Mouse (Mus musculus) embryonic facial prominence, embryonic 11.5 days (tissue): ENCODE data around the gene Poc1b. TPM values are rescaled to one million over a fixed set of nuclear protein-coding genes. Genes with fewer than 3 reads are reported as not detected.

Experiments
- ATAC-seq: fragments of 200-750 bp; cut with Nextera tagmentation; replicated peaks from 2 replicates; pipeline ENCODE4 v1.8.0; 2017; ENCODE audit warnings: low read depth; ENCODE audit not compliant: insufficient number of reproducible peaks, low FRiP score, low TSS enrichment
- DNase-seq: peaks from one replicate; pipeline ENCODE4 v3.0.0-alpha.2; 2015; ENCODE audit warnings: low spot score
- H3K27ac ChIP-seq: fragments of 300-500 bp; sonication (generic); replicated peaks from 2 replicates; pipeline ENCODE4 v1.5.1; 2014; ENCODE audit warnings: mild to moderate bottlenecking, low read depth, low read length, control low read depth
- H3K27me3 ChIP-seq: fragments of 300-500 bp; sonication (generic); 2 replicates; pipeline ENCODE4 v1.6.1; 2014; ENCODE audit warnings: mild to moderate bottlenecking, low read length, moderate library complexity, mixed read lengths; ENCODE audit not compliant: control insufficient read depth, insufficient read depth
- H3K36me3 ChIP-seq: fragments of 300-500 bp; sonication (generic); replicated peaks from 2 replicates; pipeline ENCODE4 v1.6.1; 2014; ENCODE audit warnings: low read depth, mild to moderate bottlenecking, low read length, moderate library complexity, mixed read lengths; ENCODE audit not compliant: control insufficient read depth, insufficient read depth
- H3K4me1 ChIP-seq: fragments of 300-500 bp; sonication (generic); 2 replicates; pipeline ENCODE4 v1.6.1; 2014; ENCODE audit warnings: low read length, mixed read lengths; ENCODE audit not compliant: control insufficient read depth, insufficient read depth
- H3K4me2 ChIP-seq: fragments of 300-500 bp; sonication (generic); 2 replicates; pipeline ENCODE4 v1.6.1; 2014; ENCODE audit warnings: low read depth, mild to moderate bottlenecking, control low read depth, low read length, moderate library complexity
- H3K4me3 ChIP-seq: fragments of 300-500 bp; sonication (generic); 2 replicates; pipeline ENCODE4 v1.5.1; 2014; ENCODE audit warnings: low read depth, low read length, control low read depth
- H3K9ac ChIP-seq: fragments of 300-500 bp; sonication (generic); replicated peaks from 2 replicates; pipeline ENCODE4 v1.6.1; 2014; ENCODE audit warnings: mild to moderate bottlenecking, control low read depth, low read length
- H3K9me3 ChIP-seq: fragments of 300-500 bp; sonication (generic); replicated peaks from 2 replicates; pipeline ENCODE4 v1.6.1; 2016; ENCODE audit warnings: mild to moderate bottlenecking, low read length, inconsistent platforms, mixed read lengths; ENCODE audit not compliant: control insufficient read depth
- WGBS: fragments of 180-500 bp; shearing (Covaris S2); extraction: QIAGEN DNeasy Blood & Tissue Kit; methylation state at CpG from one replicate; pipeline ENCODE4 v1.1.7; 2014; 5-methylcytosine and 5-hydroxymethylcytosine counted together
- polyA plus RNA-seq: library from polyadenylated mRNA; unstranded; fragments of >200 nt; fragmentation: Nextera tagmentation; extraction: Ambion mirVana; gene quantifications from 2 replicates; pipeline ENCODE4 v1.2.1, GENCODE M21; 2014

Poc1b gene
- polyA plus RNA-seq, 1 experiment from 2014 or later, result 42.0 TPM

- Histone ChIP-seq H3K27me3 (no peaks in the 10 kb centered on the region), H3K4me3 (no peak overlapping the region), H3K27ac (no peak overlapping the region), H3K4me1 (no peaks in the 10 kb centered on the region), H3K9ac (no peak overlapping the region), H3K4me2 (no peak overlapping the region), H3K36me3 (no peaks in the 10 kb centered on the region; the same call in none of the 2 replicates), H3K9me3 (no peaks in the 10 kb centered on the region)
- 59% methylated on average over 5 of the region's 5 CpGs for WGBS
- DNase-seq, result no peak
- ATAC-seq, result no peak
Measured at GRCm38 (mm10) chr10:99131298-99131697, 24.5 kb downstream of the Poc1b start.

- Histone ChIP-seq H3K27ac (no peak overlapping the region), H3K4me1 (no peaks in the 10 kb centered on the region), H3K9me3 (no peaks in the 10 kb centered on the region), H3K4me2 (no peak overlapping the region), H3K36me3 (no peaks in the 10 kb centered on the region; the same call in 1 of the 2 replicates), H3K9ac (no peak overlapping the region), H3K4me3 (no peak overlapping the region), H3K27me3 (no peaks in the 10 kb centered on the region)
- DNase-seq (no peak), ATAC-seq (no peak)
- 79% methylated on average over 6 of the region's 6 CpGs for WGBS
Measured at GRCm38 (mm10) chr10:99132189-99132588, 25.4 kb downstream of the Poc1b start.

GRCm38 (mm10) chr10:99132595-99133272 is 25.9 kb downstream of the Poc1b start:
- Histone ChIP-seq H3K9me3 (no peaks in the 10 kb centered on the region), H3K4me2 (no peak overlapping the region), H3K4me3 (no peak overlapping the region), H3K9ac (no peak overlapping the region), H3K4me1 (no peaks in the 10 kb centered on the region), H3K27me3 (no peaks in the 10 kb centered on the region), H3K27ac (no peak overlapping the region), H3K36me3 (no peaks in the 10 kb centered on the region; the same call in 1 of the 2 replicates)
- DNase-seq (no peak), ATAC-seq (no peak)
- 90% methylated on average over 11 of the region's 11 CpGs for WGBS

- H3K27me3 ChIP-seq, result no peaks in the 10 kb centered on the region
- 95% methylated on average over 16 of the region's 16 CpGs for WGBS
- H3K4me3 ChIP-seq, result no peak overlapping the region
- H3K4me1 ChIP-seq, result no peaks in the 10 kb centered on the region
- DNase-seq (no peak), ATAC-seq (no peak)
- no peak overlapping the region for H3K27ac ChIP-seq
- H3K4me2 ChIP-seq, result no peak overlapping the region
- H3K36me3 ChIP-seq, result no peaks in the 10 kb centered on the region; the same call in 1 of the 2 replicates
- no peaks in the 10 kb centered on the region for H3K9me3 ChIP-seq
- no peak overlapping the region for H3K9ac ChIP-seq
Measured at GRCm38 (mm10) chr10:99133321-99133875, 26.6 kb downstream of the Poc1b start.

DNA sequence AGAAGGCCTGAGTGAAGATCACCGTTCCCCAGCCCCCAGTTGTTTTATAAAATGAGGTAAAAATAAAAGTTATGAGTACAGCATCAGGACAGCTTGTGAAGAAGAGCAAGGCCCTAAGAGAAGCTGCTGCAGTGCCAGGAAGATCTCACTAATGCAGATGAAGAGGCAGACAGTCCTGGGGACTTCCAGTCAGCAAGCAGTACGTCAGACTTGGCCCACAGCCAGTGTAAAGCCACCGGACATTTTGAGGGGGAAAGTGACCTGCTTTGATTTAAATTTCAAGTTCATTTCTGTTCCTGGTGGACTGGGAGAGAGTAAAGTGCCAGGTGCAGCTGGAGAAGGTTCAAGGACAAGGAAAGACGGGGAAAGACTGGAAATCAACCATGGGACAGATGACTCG is 29.5 kb downstream of the Poc1b start:
- H3K9ac ChIP-seq, result no peak overlapping the region
- H3K27me3 ChIP-seq, result no peaks in the 10 kb centered on the region
- no peak overlapping the region for H3K4me3 ChIP-seq
- WGBS, result 89% methylated on average over 5 of the region's 5 CpGs
- no peak for DNase-seq
- no peak overlapping the region for H3K4me2 ChIP-seq
- ATAC-seq, result no peak
- H3K36me3 ChIP-seq, result no peaks in the 10 kb centered on the region
- H3K4me1 ChIP-seq, result no peaks in the 10 kb centered on the region
- no peaks in the 10 kb centered on the region for H3K9me3 ChIP-seq
- H3K27ac ChIP-seq, result no peak overlapping the region

DNA sequence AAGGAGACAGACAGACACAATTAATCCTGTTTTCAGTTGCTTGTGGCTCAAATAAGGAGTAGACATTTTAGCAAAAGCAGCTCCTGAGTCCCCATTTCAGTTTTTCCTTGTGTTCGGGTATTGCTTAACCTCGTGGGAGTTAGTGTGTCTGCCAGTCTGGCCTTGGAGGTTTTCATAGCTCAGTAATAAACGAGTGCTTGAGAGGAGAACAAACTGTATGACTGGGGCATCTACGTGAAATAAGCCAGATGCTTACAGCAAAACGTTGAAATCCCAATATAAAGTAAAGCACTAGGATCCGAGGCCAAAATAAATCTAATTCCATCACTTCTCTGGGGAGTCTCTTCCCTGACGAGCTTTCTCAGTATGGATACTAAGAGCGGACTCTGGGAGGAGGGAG is 38.8 kb downstream of the Poc1b start:
- Histone ChIP-seq H3K27ac (no peak overlapping the region), H3K4me2 (no peak overlapping the region), H3K9me3 (no peaks in the 10 kb centered on the region), H3K27me3 (no peaks in the 10 kb centered on the region), H3K4me3 (no peak overlapping the region), H3K4me1 (no peaks in the 10 kb centered on the region), H3K36me3 (no peaks in the 10 kb centered on the region), H3K9ac (no peak overlapping the region)
- no peak for ATAC-seq
- 80% methylated on average over 8 of the region's 8 CpGs for WGBS
- no peak for DNase-seq

DNA sequence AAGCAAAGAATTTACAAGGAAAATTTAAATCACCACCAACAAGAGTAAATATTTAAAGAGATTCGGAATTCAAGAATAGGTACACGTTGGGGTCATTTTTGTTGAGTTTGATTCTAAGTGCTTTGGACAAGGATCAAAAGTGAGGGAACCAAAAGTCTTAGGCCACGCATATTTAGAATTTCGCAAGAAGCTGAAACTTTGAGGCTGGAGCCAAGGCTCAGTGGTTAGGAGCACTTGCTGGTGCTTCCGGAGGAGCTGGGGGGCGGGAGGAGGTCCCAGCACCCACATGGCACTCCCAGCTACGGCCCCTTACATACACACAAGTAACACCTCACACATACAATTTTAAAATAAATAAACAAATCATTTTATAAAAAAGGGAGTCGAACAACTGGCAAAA is 39.8 kb downstream of the Poc1b start:
- Histone ChIP-seq H3K4me3 (no peak overlapping the region), H3K4me1 (no peaks in the 10 kb centered on the region), H3K36me3 (no peaks in the 10 kb centered on the region), H3K4me2 (no peak overlapping the region), H3K9ac (no peak overlapping the region), H3K27ac (no peak overlapping the region), H3K27me3 (no peaks in the 10 kb centered on the region), H3K9me3 (no peaks in the 10 kb centered on the region)
- ATAC-seq (no peak), DNase-seq (no peak)
- WGBS, result 93% methylated on average over 8 of the region's 8 CpGs

DNA sequence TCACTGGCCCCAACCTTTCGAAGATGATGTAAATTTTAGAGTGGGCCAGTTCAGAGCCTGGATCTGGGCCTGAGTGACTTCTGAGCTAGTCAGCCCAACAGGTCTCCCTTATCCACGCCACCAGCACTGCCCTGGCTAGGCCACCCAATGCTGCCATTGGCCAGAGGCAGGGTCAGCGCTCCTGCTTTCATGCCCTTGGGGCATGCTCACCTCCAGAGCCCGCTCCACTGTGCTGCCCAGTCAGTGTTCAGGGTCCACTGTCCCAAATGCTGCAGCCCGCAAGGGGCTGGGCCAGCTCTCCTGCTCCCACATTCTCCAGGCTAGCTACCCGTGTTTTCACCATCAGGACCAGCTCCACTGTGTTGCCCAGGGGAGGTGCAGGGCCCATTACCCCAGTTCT is 43.2 kb downstream of the Poc1b start:
- no peak overlapping the region for H3K27ac ChIP-seq
- H3K4me3 ChIP-seq, result no peak overlapping the region
- no peak for ATAC-seq
- no peaks in the 10 kb centered on the region for H3K36me3 ChIP-seq
- H3K9me3 ChIP-seq, result no peaks in the 10 kb centered on the region
- no peaks in the 10 kb centered on the region for H3K27me3 ChIP-seq
- no peaks in the 10 kb centered on the region for H3K4me1 ChIP-seq
- H3K9ac ChIP-seq, result no peak overlapping the region
- no peak for DNase-seq
- WGBS, result 90% methylated on average over 6 of the region's 6 CpGs
- no peak overlapping the region for H3K4me2 ChIP-seq
